31 mouse cellular contexts compared by ENCODE assay signal in genomic region chr13:89997531-89997930, GRCm38 (mm10).
DNase-seq lines count a peak whose midpoint lies in the region; ATAC-seq and TF ChIP-seq lines count a peak whose summit lies in the region.
"Had no signal": no experiment of that assay in that cellular context is flagged by ENCODE, and none has a peak within 500 bp of the region (broad histone marks: within the 10 kb centered on the region; RNA-seq: fewer than 3 reads in every experiment).

No protein-coding gene starts in this region.

- no peaks in the 10 kb centered on the region for H3K9me3 ChIP-seq in forebrain, embryonic 12.5 days
- H3K9me3 ChIP-seq in forebrain, embryonic 13.5 days (replicated peaks) = no peaks in the 10 kb centered on the region
- no peaks in the 10 kb centered on the region for H3K9me3 ChIP-seq in hindbrain, embryonic 13.5 days
- no peaks in the 10 kb centered on the region for H3K9me3 ChIP-seq in hindbrain, embryonic 12.5 days (replicated peaks)
- H3K9me3 ChIP-seq in midbrain, postnatal 0 days (ENCODE audit: low read length) = no peaks in the 10 kb centered on the region
- H3K9me3 ChIP-seq in midbrain, embryonic 15.5 days = no peaks in the 10 kb centered on the region
- H3K9me3 ChIP-seq: embryonic facial prominence, embryonic 10.5 days; embryonic facial prominence, embryonic 13.5 days; G1E; heart, embryonic 12.5 days; heart, embryonic 15.5 days; hindbrain, embryonic 10.5 days had no signal

- peaks cover 4% of the 10 kb centered on the region; the same call in 1 of the 2 replicates for H3K4me1 ChIP-seq in forebrain, embryonic 12.5 days
- no peaks in the 10 kb centered on the region for H3K4me1 ChIP-seq in forebrain, embryonic 13.5 days
- H3K4me1 ChIP-seq in hindbrain, embryonic 13.5 days (replicated peaks) = no peaks in the 10 kb centered on the region
- H3K4me1 ChIP-seq in hindbrain, embryonic 12.5 days = 0 out of 2 replicates have a peak, but pooled peaks cover 4% of the 10 kb centered on the region
- no peaks in the 10 kb centered on the region for H3K4me1 ChIP-seq in midbrain, postnatal 0 days (ENCODE audit: insufficient read depth, low read length)
- no peaks in the 10 kb centered on the region for H3K4me1 ChIP-seq in midbrain, embryonic 15.5 days
- no peaks in the 10 kb centered on the region for H3K4me1 ChIP-seq in cerebellum, adult 2 months (ENCODE audit: control insufficient read depth, insufficient read depth, low read length)
- H3K4me1 ChIP-seq: embryonic facial prominence, embryonic 10.5 days; embryonic facial prominence, embryonic 13.5 days; heart, embryonic 12.5 days; heart, embryonic 15.5 days had no signal

- no peak for TF ChIP-seq CTCF in midbrain, postnatal 0 days (IDR thresholded peaks at IDR 0.05)
- no peak for TF ChIP-seq CTCF in cerebellum, adult 2 months (IDR thresholded peaks at IDR 0.05; ENCODE audit: borderline replicate concordance, insufficient read depth, low read depth, low read length)

- H3K27ac ChIP-seq in forebrain, embryonic 12.5 days = no peak overlapping the region
- no peak overlapping the region; the same call in 1 of the 2 replicates for H3K27ac ChIP-seq in forebrain, embryonic 13.5 days
- peak overlapping the region; percentile 10; the same call in 1 of the 2 replicates for H3K27ac ChIP-seq in hindbrain, embryonic 13.5 days
- H3K27ac ChIP-seq in hindbrain, embryonic 12.5 days = no peak overlapping the region
- H3K27ac ChIP-seq in midbrain, postnatal 0 days (ENCODE audit: low read depth, low read length) = no peak overlapping the region
- no peak overlapping the region for H3K27ac ChIP-seq in midbrain, embryonic 15.5 days
- H3K27ac ChIP-seq in cerebellum, adult 2 months (ENCODE audit: insufficient read depth, low read length) = no peak overlapping the region
- H3K27ac ChIP-seq: embryonic facial prominence, embryonic 10.5 days; embryonic facial prominence, embryonic 13.5 days; heart, embryonic 15.5 days; hindbrain, embryonic 10.5 days had no signal

- no peak overlapping the region for H3K4me2 ChIP-seq in forebrain, embryonic 12.5 days
- H3K4me2 ChIP-seq in forebrain, embryonic 13.5 days = no peak overlapping the region
- no peak overlapping the region for H3K4me2 ChIP-seq in hindbrain, embryonic 13.5 days
- H3K4me2 ChIP-seq in hindbrain, embryonic 12.5 days (replicated peaks) = no peak overlapping the region
- H3K4me2 ChIP-seq in midbrain, postnatal 0 days (ENCODE audit: low read depth, low read length, poor library complexity, severe bottlenecking) = no peak overlapping the region
- H3K4me2 ChIP-seq in midbrain, embryonic 15.5 days = no peak overlapping the region
- H3K4me2 ChIP-seq: embryonic facial prominence, embryonic 13.5 days; heart, embryonic 12.5 days; heart, embryonic 15.5 days had no signal

- no peak overlapping the region for H3K9ac ChIP-seq in forebrain, embryonic 12.5 days
- no peak overlapping the region for H3K9ac ChIP-seq in forebrain, embryonic 13.5 days
- H3K9ac ChIP-seq in hindbrain, embryonic 13.5 days = no peak overlapping the region
- no peak overlapping the region for H3K9ac ChIP-seq in hindbrain, embryonic 12.5 days
- H3K9ac ChIP-seq in midbrain, postnatal 0 days (replicated peaks; ENCODE audit: low read length, poor library complexity, severe bottlenecking) = no peak overlapping the region
- H3K9ac ChIP-seq in midbrain, embryonic 15.5 days = no peak overlapping the region
- H3K9ac ChIP-seq: embryonic facial prominence, embryonic 13.5 days; heart, embryonic 12.5 days; heart, embryonic 15.5 days had no signal

- no peaks in the 10 kb centered on the region for H3K27me3 ChIP-seq in forebrain, embryonic 12.5 days
- no peaks in the 10 kb centered on the region for H3K27me3 ChIP-seq in forebrain, embryonic 13.5 days
- no peaks in the 10 kb centered on the region for H3K27me3 ChIP-seq in hindbrain, embryonic 13.5 days
- no peaks in the 10 kb centered on the region for H3K27me3 ChIP-seq in hindbrain, embryonic 12.5 days
- no peaks in the 10 kb centered on the region for H3K27me3 ChIP-seq in midbrain, postnatal 0 days (ENCODE audit: insufficient read depth, low read length)
- no peaks in the 10 kb centered on the region for H3K27me3 ChIP-seq in midbrain, embryonic 15.5 days (replicated peaks)
- H3K27me3 ChIP-seq in cerebellum, adult 2 months (ENCODE audit: control insufficient read depth, insufficient read depth, low read length) = no peaks in the 10 kb centered on the region
- H3K27me3 ChIP-seq: CH12.LX; embryonic facial prominence, embryonic 13.5 days; heart, embryonic 12.5 days; heart, embryonic 15.5 days had no signal

- peak; percentile 10 for DNase-seq in midbrain, postnatal 0 days (ENCODE audit: low spot score)
- peak; percentile 71 for DNase-seq in retina, postnatal 1 day
- DNase-seq in cerebellum, adult 2 months = no peak
- DNase-seq: adrenal gland, adult 2 months; adrenal gland, postnatal 14 days; B cell, adult 2 months; cerebellum, adult 18-20 months; cerebellum, adult 9-11 months; cerebellum, postnatal 25 days; embryo, embryonic 11 days; gastrocnemius, postnatal 25 days; heart, adult 18-20 months; heart, postnatal 10 days; heart, postnatal 36 days; kidney, adult 18-20 months had no signal

- H3K4me3 ChIP-seq in forebrain, embryonic 12.5 days (replicated peaks) = no peak overlapping the region
- no peak overlapping the region for H3K4me3 ChIP-seq in forebrain, embryonic 13.5 days
- no peak overlapping the region for H3K4me3 ChIP-seq in hindbrain, embryonic 13.5 days
- H3K4me3 ChIP-seq in hindbrain, embryonic 12.5 days = no peak overlapping the region
- H3K4me3 ChIP-seq in midbrain, postnatal 0 days (ENCODE audit: low read depth, low read length) = no peak overlapping the region
- H3K4me3 ChIP-seq in midbrain, embryonic 15.5 days = no peak overlapping the region
- H3K4me3 ChIP-seq in cerebellum, adult 2 months (replicated peaks; ENCODE audit: insufficient read depth, low read depth, low read length) = no peak overlapping the region
- H3K4me3 ChIP-seq: embryonic facial prominence, embryonic 10.5 days; embryonic facial prominence, embryonic 13.5 days; erythroblast, embryonic 14.5 days; heart, embryonic 12.5 days; heart, embryonic 15.5 days; hindbrain, embryonic 10.5 days had no signal

- TF ChIP-seq POLR2A in cerebellum, adult 2 months (IDR thresholded peaks at IDR 0.05; ENCODE audit: borderline replicate concordance, insufficient read depth, low read length) = no peak

- H3K36me3 ChIP-seq in forebrain, embryonic 12.5 days (replicated peaks) = no peaks in the 10 kb centered on the region
- no peaks in the 10 kb centered on the region for H3K36me3 ChIP-seq in forebrain, embryonic 13.5 days (ENCODE audit: poor library complexity, severe bottlenecking)
- no peaks in the 10 kb centered on the region for H3K36me3 ChIP-seq in hindbrain, embryonic 13.5 days
- H3K36me3 ChIP-seq in hindbrain, embryonic 12.5 days = no peaks in the 10 kb centered on the region
- no peaks in the 10 kb centered on the region for H3K36me3 ChIP-seq in midbrain, postnatal 0 days (ENCODE audit: insufficient read depth, low read length)
- H3K36me3 ChIP-seq in midbrain, embryonic 15.5 days (replicated peaks) = no peaks in the 10 kb centered on the region
- H3K36me3 ChIP-seq: embryonic facial prominence, embryonic 10.5 days; heart, embryonic 15.5 days; hindbrain, embryonic 10.5 days had no signal

- ATAC-seq in forebrain, embryonic 12.5 days (ENCODE audit: low FRiP score) = peak; percentile 23; the same call in 1 of the 2 replicates
- no peak for ATAC-seq in forebrain, embryonic 13.5 days
- 0 out of 2 replicates have a peak, but pooled peaks have one; percentile 43 for ATAC-seq in hindbrain, embryonic 13.5 days (ENCODE audit: low FRiP score)
- no peak; the same call in 1 of the 2 replicates for ATAC-seq in hindbrain, embryonic 12.5 days (ENCODE audit: low FRiP score)
- ATAC-seq in midbrain, postnatal 0 days (ENCODE audit: low FRiP score) = no peak
- ATAC-seq in midbrain, embryonic 15.5 days (replicated peaks) = no peak
- ATAC-seq: hindbrain, embryonic 16.5 days; inflammation-experienced regulatory T-cells, adult 6 months; intestine, embryonic 16.5 days had no signal

Comparison
In these comparisons a context has a peak if more than half of its experiments do, and no peak if none do; other contexts are left out.
1. ATAC-seq: peak in forebrain, embryonic 12.5 days (single experiment) and hindbrain, embryonic 13.5 days (single experiment); none in forebrain, embryonic 13.5 days (single experiment), hindbrain, embryonic 12.5 days (single experiment), midbrain, postnatal 0 days (single experiment) and midbrain, embryonic 15.5 days (single experiment).
2. DNase-seq: peak in midbrain, postnatal 0 days (single experiment) and retina, postnatal 1 day (single experiment); none in cerebellum, adult 2 months (0 of 2).